Mouse (Mus musculus) retina, embryonic 14.5 days (tissue): Measurements from ENCODE around the gene Nrxn2.

Source experiments
- DNase-seq: peaks from one replicate; pipeline ENCODE4 v3.0.0-alpha.2; 2015; ENCODE audit warnings: low spot score

Nrxn2 gene

GRCm38 (mm10) chr19:6416894-6417761, 1.4 kb upstream of the Nrxn2 start:
- DNase-seq, result no peak

DNA sequence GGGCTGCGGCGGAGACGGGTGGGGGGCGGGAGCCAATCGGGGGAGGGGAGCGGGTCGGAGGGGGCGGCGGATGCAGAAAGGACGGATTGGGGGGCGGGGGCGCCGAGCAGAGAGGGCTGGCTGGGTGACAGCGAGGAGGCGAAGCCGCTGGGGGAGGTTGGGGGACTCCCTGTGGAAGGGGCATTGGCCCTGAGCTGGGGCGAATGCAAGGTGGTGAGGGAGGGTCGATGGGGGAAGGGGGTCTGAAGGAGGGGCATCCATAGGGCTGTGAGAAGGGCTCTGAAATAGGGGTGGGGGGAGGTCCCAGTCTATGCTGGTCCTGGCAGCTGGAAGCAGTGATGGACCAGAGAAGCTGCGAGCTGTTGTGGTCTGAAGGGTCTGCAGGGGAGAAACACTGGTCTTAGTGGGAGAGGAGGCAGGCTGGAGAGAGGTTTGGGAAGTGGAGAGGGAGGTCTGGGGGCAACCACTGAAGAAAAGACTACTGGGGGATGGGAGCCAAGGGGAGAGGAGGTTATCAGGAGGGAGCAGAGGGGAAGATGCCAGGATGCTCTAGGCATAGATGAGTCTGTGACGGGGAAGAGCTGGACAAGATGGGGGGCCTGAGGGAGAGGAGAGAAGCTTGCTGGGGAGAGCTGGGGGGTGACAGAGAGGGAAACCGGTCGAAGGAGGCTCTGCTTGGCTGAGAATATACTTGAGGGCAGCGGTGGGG, 607 bp downstream of the Nrxn2 start:
- no peak for DNase-seq

DNA sequence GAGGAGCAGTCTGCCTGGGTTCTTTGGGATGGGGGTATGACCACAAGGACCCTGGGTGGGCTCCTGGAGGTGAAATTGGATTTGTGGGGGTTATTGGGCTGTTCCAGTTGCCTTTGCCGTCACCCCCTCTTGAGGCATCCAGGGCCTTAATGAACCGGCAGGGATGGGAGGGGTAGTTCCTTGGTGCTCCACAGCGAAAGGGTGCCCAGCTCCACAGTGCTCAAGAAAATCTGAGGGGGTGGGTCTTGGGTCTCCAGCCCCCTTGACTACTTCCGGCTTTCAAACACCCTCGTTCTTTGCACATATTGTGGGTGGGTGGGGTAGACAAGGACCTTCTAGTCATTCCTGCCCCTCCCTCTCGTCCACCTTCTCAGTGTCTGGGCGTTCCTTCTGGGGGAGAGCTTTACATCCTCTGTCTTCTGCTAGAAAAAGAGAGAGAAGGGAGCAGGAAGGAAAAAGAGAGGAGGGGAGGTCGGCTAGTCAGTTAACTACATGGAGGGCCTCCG, 1.3 kb downstream of the Nrxn2 start:
- no peak for DNase-seq

GRCm38 (mm10) chr19:6420481-6421210, 2.1 kb downstream of the Nrxn2 start:
- DNase-seq, result no peak

- DNase-seq, result no peak
Measured at GRCm38 (mm10) chr19:6421211-6421590, 2.7 kb downstream of the Nrxn2 start.

DNA sequence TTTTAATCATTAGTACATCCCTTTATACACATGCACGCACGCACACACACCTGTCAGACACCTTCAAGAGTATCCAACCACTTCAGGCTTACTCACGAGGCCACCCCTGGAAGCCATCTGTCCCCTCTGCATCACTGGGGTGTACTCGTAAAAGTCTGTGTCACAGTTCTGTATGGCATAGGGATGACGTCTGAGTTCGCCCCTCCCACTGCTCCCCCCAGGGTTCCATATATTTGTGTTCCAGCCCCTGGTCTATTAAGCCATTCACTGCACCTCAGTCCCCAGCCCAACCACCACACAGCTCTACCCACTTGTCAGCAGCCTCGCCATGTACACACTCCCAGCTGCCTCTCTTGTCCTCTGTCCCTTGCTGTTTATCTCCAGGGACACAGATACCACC, 3.5 kb downstream of the Nrxn2 start:
- DNase-seq, result no peak

- DNase-seq, result no peak
Measured at GRCm38 (mm10) chr19:6423241-6423640, 4.7 kb downstream of the Nrxn2 start.

GRCm38 (mm10) chr19:6424137-6424881, 5.8 kb downstream of the Nrxn2 start:
- DNase-seq, result no peak

DNA sequence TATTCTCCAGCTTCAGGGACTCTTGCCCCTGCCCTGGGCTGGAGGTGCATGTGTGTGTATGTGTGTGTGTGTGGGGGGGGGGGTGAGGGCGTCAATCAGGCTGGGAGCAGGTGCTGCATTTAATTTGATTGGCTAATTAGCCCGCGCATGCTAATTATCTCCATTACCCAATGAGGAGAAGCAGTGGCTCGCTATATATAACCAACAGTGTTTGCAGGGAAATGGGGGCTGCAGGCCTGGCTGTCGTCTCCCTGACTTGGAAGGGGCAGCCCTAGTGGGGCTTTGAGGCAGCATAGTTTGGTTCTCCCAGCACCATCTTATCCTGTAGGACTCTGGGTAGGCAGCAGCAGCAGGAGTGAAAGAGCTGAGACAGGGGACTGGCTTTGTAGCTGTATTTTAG, 7.1 kb downstream of the Nrxn2 start:
- no peak for DNase-seq

DNA sequence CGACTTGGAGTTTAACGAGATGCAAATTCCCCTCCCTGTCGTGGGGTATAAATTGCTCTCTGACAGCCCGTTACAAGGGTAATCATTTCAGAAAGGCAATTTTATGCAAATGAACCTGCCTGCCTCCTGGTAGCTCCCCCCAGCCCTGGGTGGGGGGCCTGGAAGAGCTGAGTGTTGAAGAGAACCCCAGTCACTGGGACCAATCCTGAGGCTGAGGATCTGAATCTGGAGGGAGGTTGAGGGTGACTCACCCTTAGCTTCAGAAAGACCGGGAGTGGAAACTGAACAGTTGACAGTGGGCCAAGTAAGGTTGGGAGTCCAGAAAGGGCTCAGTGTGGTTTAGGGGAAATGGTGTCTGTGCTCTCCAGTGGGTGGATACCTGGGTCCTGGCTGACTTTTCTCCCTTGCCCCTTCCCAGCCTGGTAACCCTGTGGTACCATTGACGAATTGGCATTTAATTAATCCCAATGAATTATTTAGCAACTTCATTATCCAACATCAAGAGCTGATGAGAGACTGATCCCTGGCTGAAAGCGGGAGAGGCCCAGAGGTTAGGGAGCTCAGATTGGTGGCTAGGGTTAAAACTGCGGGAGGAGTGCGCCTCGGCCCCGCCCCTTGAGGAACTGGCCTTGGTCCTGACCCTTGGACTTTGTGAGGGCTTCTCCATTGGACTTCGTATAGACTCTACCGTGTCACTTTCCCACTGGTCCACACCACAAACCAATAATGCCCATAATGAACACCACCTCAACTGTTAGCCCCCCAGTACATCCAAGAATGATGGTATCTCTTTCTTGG, 8.4 kb downstream of the Nrxn2 start:
- DNase-seq, result peak; percentile 72

DNA sequence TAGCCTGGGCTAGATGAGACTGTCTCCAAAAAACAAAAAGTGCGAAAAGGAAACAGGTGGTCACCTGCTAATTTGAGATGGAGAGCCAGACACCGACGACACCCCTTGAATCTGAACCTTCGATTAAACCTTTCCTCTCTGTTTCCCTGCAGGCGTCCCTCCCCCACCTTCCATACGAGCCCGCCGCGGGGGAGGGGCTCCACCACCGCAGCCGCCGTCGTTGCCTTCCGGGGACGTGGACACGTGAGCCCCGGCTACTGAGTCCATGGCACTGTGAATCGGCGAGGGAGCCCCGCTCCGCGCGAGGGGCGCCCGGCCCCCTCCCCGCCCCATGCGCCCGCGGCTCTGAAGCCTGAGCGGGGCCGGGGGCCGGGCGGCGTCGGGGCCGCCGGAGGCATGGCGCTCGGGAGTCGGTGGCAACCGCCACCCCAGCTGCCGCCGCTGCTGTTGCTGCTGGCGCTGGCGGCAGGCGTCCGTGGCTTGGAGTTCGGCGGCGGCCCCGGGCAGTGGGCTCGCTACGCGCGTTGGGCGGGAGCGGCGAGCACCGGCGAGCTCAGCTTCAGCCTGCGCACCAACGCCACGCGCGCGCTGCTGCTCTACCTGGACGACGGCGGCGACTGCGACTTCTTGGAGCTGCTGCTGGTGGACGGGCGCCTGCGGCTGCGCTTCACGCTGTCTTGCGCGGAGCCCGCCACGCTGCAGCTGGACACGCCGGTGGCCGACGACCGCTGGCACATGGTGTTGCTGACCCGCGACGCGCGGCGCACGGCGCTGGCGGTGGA, 9.3 kb downstream of the Nrxn2 start:
- no peak for DNase-seq

DNA sequence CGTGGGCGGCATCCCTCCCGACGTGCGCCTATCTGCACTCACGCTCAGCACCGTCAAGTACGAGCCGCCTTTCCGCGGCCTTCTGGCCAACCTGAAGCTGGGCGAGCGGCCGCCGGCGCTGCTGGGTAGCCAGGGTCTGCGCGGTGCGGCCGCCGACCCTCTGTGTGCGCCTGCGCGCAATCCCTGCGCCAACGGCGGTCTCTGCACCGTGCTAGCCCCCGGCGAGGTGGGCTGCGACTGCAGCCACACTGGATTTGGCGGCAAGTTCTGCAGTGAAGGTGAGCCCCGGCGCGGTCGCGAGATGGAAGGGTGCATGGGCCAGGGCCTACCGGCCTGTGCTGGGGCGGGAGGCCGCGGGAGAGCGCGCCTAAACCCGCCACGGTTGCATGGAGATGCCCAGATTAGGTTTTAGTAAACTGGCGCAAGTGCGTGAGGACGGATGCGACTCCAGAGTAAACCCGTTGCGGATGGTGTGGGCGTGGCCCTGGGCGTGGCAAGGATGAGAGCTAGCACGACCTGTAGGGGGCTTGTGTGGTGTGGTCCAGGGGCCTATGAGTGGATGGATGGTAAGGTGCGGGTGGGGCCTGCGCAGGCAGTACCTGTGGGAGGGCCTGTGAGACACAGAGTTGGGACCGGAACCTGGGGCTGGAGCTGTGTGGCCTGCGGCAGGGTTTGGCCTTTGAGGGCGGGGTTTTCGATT, 10.1 kb downstream of the Nrxn2 start:
- DNase-seq, result peak; percentile 63

GRCm38 (mm10) chr19:6443016-6443415, 24.5 kb downstream of the Nrxn2 start:
- DNase-seq, result no peak

GRCm38 (mm10) chr19:6445761-6446423, 27.4 kb downstream of the Nrxn2 start:
- peak; percentile 84 for DNase-seq

GRCm38 (mm10) chr19:6446736-6447437, 28.4 kb downstream of the Nrxn2 start:
- DNase-seq, result no peak

DNA sequence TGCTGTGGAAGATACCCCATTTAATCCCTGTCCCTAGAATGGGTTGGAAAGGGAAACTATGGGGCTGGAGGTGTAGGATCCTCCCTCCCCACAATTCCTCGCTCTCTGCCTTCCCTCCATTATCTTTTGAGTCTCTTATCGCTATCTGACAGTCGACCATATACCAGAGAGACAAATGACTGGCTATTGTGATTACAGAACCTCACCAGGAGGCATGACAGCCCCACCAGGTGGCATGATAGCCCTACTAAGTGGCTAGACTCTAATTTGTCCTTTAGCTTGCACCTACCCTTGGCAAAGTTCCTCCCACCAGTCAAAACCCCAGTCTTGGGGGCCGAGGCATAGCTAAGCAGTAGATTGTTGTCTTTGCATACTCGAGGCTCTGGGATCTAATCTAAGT, 30.2 kb downstream of the Nrxn2 start:
- DNase-seq, result no peak

- no peak for DNase-seq
Measured at GRCm38 (mm10) chr19:6449841-6450240, 31.3 kb downstream of the Nrxn2 start.

DNA sequence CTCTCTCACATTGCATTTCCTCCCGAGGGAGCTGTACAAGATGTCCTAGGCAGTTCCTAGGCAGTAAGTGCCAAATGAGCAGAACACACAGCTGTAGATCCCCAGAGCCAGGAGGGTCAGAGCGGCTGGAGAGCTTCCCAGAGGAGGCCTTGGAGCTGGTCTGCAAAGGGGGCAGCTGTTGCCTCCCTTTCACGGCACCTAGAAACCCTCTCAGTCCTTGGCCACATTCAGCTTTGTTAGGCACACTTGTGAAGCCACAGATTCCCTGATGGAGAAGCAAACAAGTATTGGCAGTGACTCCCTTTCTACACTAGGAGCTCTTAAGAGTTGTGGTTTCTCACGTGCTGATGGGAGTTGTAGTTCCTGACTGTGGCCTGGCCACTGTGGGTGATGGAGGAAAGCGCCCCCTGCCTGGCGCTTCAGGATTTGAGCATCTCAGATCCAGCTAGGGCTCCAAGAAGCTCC, 33.5 kb downstream of the Nrxn2 start:
- peak; percentile 88 for DNase-seq
